Mouse (Mus musculus): ENCODE results near the gene Trp53rka. TPM values are rescaled to one million over a fixed set of nuclear protein-coding genes. Genes with fewer than 3 reads are reported as not detected.
"Not testable (repeated sequence)": the region's sequence is repeated elsewhere in the genome, so short reads cannot be mapped to it uniquely, and the experiment has no call there.

Trp53rka gene
- total RNA-seq (2017), result 8.0 and 13.8 TPM in 2 replicates

DNA sequence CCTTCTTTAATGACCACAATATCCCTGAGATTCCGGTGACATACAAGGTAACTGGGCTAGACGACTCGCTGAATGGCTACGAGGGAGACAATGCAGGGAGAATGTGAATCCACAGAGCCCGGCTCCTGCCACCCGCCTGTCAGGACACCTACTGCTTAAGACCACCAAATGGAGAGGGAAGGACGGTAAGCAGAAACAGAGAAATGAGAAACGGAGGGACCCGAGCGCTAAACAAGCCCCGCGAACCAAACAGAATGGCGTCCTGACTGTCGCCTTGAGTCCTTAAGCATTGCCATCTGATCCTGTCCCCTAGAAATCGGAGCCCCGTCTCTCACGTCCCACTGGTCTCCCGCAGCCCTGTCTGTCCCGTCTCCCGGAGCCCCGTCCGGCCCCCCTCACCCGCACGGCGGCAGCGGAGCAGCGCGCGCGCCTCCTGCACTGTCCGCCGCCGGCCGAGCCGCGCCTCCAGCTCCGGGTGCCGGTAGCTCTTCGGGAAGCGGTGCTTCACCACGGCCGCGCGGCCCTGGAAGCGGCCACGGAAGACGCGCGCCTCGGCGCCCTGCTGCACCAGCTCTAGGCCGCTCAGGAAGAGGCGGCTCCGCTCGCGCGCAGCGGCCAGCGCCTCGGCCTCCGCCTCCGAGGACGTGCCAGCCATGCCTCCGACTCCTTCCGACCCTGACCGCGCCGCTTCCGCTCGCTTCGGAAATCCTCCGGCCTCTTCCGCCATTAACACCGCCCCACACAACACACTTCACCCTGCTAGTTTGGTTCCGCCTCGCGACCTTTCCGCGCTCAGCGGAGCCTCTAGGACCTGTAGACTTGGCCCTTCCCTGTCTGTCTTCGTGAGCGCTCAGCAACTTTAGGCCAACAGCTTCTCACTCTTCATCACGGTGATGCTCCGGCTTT lies at the start of gene Trp53rka:
Gene Trp53rka (minus strand): TSS at position 677 of the 906 bp plus-strand sequence.
- ATAC-seq (replicated peaks in 1 of 2; ENCODE audit: insufficient read depth in 1 of 2, low FRiP score in 2 of 2, low TSS enrichment in 1 of 2, low read depth in 1 of 2, poor library complexity in 2 of 2, severe bottlenecking in 2 of 2), result peak; percentile 84 to 91

DNA sequence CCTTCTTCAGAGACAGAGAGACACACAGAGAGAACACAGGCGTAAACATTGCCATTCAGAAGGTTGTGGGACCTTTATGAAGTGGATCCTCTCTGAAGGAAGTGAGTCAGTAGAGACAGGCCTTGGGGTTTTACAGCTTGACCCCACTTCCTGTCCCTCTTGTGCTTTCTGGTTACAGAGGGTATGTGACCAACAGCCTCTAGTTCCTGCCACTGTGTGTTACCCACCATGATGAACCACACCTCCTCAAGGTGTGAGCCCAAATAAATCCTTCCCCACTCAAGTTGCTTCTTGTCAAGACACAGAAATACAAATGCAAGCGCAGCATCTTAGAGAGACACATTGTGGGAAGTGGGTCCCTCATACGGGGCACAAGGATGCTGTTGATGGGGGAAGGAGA lies 47.9 kb upstream of the Trp53rka start:
- ATAC-seq (replicated peaks in 1 of 2; ENCODE audit: insufficient read depth in 1 of 2, low FRiP score in 2 of 2, low TSS enrichment in 1 of 2, low read depth in 1 of 2, poor library complexity in 2 of 2, severe bottlenecking in 2 of 2), result no peak

DNA sequence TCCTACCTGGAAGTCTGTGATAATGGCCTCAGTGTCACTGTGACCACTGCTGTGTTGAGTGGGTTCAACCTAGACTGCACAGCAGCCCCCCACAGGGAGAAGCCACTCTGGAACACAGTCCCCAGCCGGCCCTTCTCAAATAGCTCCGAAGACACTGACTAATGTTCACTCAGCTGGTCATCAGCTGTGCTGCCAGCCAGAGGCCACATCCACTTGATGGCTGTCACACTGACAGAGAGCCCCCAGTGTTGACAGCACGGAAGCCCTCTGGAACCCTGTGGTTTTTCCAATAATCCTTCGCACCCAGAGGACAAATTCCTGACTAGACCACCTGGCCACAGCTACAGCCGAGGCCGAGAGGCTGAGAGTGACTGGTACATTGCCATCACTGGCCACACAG lies 40.7 kb upstream of the Trp53rka start:
- no peak for ATAC-seq (replicated peaks in 1 of 2; ENCODE audit: insufficient read depth in 1 of 2, low FRiP score in 2 of 2, low TSS enrichment in 1 of 2, low read depth in 1 of 2, poor library complexity in 2 of 2, severe bottlenecking in 2 of 2)

DNA sequence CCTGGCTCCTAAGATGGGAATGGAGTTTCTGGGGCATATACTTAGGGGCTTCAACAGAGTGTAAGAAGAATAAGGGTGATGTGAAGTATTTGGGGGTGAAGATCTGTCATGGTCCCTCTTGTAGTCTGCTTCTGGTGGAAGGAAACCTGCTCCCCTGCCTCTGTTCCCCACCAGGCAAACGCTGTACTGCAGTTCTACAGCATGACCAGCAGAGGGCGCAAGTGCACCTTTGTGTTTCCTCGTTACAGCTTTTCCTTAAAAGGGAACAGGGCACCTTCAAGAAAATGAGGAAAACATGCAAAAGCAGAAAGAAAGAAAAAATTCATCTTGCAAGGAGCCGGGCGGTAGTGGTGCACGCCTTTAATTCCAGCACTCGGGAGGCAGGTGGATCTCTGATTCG lies 36.0 kb upstream of the Trp53rka start:
- 0 out of 4 replicates have a peak, but pooled peaks have one; percentile 30 to 57 for ATAC-seq (replicated peaks in 1 of 2; ENCODE audit: insufficient read depth in 1 of 2, low FRiP score in 2 of 2, low TSS enrichment in 1 of 2, low read depth in 1 of 2, poor library complexity in 2 of 2, severe bottlenecking in 2 of 2)

DNA sequence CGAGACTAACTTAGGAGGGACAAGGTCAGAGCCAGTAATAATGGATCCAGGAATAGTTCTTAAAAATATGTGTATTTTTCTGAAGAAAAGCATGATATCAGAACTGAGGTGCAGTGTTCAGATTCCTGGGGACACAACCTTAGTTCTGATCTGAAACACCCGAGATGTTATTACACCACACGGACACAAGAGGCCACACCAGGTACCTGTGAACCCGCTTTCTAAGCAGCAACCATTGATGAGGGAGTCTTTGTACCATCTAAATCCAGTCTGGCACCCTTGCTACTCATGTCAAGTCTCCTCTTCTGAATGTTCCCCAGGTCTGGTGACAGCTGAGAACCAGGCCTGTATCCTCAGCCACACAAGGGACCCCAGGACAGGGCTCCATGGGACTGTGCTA lies 32.5 kb upstream of the Trp53rka start:
- no peak for ATAC-seq (replicated peaks in 1 of 2; ENCODE audit: insufficient read depth in 1 of 2, low FRiP score in 2 of 2, low TSS enrichment in 1 of 2, low read depth in 1 of 2, poor library complexity in 2 of 2, severe bottlenecking in 2 of 2)

DNA sequence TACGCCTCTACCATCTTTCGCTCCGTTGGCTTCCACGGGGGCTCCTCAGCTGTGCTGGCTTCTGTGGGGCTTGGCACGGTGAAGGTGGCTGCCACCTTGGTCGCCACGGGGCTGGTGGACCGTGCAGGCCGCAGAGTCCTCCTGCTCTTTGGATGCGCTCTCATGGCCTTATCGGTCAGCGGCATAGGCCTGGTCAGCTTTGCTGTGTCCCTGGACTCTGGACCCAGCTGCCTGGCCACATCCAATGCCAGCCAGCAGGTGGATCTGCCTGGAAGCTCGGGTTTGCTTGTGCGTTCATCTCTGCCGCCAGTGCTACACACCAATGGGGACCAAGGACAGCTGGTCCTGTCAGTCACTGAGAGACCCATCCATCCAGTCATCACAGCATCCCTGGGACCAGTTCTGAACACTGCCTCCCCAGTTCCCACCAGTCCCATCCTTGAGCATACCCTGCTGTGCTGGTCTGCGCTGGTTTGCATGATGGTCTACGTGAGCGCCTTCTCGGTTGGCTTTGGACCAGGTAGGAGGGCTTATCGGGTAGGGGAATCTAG lies 22.1 kb upstream of the Trp53rka start:
- no peak for ATAC-seq (replicated peaks in 1 of 2; ENCODE audit: insufficient read depth in 1 of 2, low FRiP score in 2 of 2, low TSS enrichment in 1 of 2, low read depth in 1 of 2, poor library complexity in 2 of 2, severe bottlenecking in 2 of 2)

DNA sequence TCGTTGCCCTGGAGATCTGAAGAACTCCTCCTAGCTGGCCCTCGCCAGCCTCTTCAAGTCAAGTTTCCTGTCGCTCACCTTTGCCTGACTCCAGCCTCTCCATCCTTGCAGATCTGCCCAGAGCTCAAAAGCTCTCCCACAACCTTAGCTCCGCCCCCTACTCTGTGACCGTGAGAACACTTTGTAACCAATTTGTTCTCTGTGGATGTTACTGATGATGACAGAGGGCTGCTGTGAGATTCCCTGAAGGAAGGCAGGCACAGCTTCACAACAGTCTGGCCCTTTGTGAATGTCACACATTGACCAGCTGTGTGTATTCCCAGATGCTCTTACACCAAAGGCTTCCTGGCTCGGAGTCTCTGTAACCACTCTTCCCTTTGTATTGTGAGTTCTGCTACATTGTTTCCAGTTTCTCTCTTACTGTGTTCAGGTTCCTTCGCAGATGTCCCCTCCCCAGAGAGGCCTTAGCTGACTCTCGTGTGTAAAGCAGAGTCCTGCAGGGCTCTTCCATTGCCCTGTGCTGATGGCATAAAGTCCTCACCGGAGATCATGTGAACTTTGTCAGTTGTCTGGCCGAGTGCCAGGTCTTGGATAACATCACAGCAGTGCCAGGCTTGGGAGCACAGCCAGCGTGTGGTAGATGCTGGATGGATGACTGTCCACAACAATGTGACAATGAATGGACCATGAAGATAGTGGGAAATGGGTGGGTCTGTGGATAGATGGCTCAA lies 19.9 kb upstream of the Trp53rka start:
- ATAC-seq (replicated peaks in 1 of 2; ENCODE audit: insufficient read depth in 1 of 2, low FRiP score in 2 of 2, low TSS enrichment in 1 of 2, low read depth in 1 of 2, poor library complexity in 2 of 2, severe bottlenecking in 2 of 2), result no peak

DNA sequence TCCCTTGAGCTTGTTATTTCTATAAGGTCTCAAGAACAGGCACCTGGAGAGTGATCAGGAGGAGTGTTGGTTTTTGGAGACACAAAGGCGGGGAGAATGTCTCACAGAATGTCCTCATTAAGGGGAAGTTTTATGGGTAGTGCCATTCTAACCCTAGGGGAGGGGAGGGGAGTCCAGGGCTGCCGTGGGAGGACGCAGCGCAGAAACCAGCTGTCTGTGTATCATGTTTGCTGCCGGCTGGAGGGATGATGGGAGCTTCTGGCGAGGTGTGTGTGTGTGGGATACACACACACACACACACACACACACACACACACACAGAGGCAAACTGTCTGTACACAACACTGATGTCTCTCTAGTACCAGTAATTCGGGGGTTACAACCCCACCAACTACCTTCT lies 19.3 kb upstream of the Trp53rka start:
- no peak for ATAC-seq (replicated peaks in 1 of 2; ENCODE audit: insufficient read depth in 1 of 2, low FRiP score in 2 of 2, low TSS enrichment in 1 of 2, low read depth in 1 of 2, poor library complexity in 2 of 2, severe bottlenecking in 2 of 2)

DNA sequence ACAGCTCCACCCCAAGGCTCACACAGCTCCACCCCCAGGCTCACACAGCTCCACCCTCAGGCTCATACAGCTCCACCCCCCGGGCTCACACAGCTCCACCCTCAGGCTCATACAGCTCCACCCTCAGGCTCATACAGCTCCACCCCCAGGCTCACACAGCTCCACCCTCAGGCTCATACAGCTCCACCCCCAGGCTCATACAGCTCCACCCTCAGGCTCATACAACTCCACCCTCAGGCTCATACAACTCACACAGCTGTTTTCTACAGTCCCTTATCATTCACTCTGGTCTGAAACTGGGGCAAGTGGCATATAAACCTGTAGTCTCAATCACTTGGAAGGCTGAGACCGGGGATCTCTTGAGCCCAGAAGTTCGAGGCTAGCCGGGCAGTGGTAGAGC lies 18.4 kb upstream of the Trp53rka start:
- ATAC-seq (replicated peaks in 1 of 2; ENCODE audit: insufficient read depth in 1 of 2, low FRiP score in 2 of 2, low TSS enrichment in 1 of 2, low read depth in 1 of 2, poor library complexity in 2 of 2, severe bottlenecking in 2 of 2), result not testable (repeated sequence)

DNA sequence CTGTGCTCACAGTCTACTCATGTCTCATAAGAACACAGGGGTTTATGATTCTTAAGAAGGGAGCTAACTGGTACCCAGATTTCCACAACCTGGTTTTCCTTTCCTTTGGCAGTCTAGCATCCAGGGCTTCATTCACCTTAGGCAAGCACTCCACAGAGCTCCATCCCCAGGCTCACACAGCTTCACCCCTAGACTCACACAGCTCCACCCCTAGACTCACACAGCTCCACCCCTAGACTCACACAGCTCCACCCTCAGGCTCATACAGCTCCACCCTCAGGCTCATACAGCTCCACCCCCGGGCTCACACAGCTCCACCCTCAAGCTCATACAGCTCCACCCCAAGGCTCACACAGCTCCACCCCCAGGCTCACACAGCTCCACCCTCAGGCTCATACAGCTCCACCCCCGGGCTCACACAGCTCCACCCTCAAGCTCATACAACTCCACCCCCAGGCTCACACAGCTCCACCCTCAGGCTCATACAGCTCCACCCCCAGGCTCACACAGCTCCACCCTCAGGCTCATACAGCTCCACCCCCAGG lies 17.9 kb upstream of the Trp53rka start:
- not testable (repeated sequence) for ATAC-seq (replicated peaks in 1 of 2; ENCODE audit: insufficient read depth in 1 of 2, low FRiP score in 2 of 2, low TSS enrichment in 1 of 2, low read depth in 1 of 2, poor library complexity in 2 of 2, severe bottlenecking in 2 of 2)

DNA sequence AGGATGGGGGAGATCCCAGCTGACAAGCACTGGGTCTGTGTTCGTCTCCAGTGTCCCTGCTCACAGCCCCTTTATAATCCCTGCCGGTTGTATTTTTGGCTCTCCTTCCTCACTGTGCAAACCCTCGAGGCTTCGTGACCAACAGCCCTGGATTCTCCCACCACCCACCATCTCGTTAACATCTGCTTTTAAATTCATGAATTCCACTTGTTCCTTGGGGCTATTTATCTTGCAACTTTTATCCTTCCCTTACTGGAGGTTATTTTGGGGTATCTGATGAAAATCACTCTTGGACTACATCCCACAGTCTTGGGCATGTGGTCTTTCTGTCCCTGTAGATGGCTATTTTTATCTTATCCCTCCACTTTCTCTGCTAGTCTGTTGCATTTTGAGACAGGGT lies 17.3 kb upstream of the Trp53rka start:
- no peak for ATAC-seq (replicated peaks in 1 of 2; ENCODE audit: insufficient read depth in 1 of 2, low FRiP score in 2 of 2, low TSS enrichment in 1 of 2, low read depth in 1 of 2, poor library complexity in 2 of 2, severe bottlenecking in 2 of 2)

DNA sequence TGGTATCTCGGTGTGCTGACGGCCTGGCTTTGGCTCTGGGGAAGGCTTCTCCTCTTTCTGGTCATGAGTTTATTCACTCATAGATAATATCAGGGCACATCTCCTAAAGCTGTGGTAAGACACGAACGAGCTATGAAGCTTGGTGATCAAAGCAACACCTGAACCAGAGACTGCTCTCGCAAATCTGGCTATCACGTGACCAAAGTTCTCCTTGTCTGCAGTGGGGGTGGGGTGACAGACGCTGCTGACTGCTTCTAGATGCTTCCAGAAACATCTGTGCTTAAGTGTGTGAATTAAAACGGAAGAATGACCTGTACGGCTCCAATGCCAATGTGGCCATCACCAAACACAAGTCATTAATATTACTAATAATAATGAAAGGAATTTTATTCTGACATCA lies 16.6 kb upstream of the Trp53rka start:
- no peak for ATAC-seq (replicated peaks in 1 of 2; ENCODE audit: insufficient read depth in 1 of 2, low FRiP score in 2 of 2, low TSS enrichment in 1 of 2, low read depth in 1 of 2, poor library complexity in 2 of 2, severe bottlenecking in 2 of 2)

DNA sequence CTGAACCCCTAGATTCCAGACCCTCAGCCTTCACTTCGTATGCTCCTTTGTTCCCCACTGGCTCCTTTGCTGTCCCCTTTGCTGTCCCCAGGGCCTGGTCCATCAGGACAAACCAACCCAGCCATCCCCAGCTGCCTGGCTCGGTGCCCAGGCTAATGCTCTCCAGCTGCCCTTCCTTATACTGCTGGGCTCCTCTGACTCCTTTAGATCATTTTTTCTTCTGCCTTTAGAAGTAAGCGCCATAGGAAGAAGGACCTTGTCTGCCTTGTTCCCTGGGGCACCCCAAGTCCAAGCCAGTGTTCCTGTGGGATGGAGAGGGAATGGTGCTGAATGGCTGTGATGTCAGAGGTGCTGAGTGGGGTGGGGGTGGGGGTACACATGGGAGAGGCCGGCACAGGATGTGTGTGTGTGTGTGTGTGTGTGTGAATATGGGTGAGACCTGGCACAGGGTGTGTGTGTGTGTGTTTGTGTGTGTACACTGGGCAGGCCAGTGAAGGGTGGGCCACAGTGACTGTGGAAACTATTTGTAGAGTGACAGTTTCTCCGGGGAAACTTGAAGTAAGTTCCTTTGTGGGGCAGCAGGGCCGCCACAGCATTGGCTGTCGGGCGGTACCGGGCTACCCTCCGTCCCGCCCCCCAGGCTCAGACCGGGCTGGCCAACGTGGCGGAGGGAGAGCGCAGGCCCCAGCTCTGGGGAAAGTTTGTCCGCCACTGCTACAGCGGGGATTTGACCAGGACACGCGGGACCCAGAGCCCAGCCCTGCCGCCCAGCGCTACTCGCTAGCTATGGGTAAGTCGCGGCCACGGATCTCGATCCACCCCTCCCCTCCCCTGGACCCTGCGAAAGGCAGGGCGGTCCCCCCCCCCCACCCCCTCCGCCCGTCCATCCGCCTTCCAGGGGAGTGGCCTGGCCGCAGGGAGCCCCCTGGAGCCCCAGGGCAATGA lies 10.4 kb upstream of the Trp53rka start, which contains the start of gene Slc2a10:
Gene Slc2a10 (plus strand): TSS at position 529 of the 945 bp plus-strand sequence.
- peak; percentile 55 to 66 for ATAC-seq (replicated peaks in 1 of 2; ENCODE audit: insufficient read depth in 1 of 2, low FRiP score in 2 of 2, low TSS enrichment in 1 of 2, low read depth in 1 of 2, poor library complexity in 2 of 2, severe bottlenecking in 2 of 2)

DNA sequence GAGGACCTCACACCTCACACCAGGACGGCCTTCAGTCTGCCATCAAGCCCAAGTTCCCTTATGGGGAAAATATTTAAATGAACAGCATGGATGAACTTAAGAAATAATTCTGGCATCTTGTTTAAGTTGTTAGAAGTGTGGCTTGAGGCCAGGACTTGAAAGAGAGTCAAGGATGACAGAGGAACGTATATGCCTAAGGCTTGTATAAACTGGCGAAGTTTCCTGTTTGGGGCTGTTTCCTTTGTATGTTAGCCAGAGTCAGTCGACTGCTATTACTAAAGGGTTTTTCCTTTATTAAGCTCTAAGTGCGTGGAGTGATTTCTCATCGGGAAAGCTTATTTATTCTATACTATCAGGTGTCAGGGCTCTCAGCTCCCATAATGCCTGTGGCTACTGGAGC lies 5.7 kb upstream of the Trp53rka start:
- no peak for ATAC-seq (replicated peaks in 1 of 2; ENCODE audit: insufficient read depth in 1 of 2, low FRiP score in 2 of 2, low TSS enrichment in 1 of 2, low read depth in 1 of 2, poor library complexity in 2 of 2, severe bottlenecking in 2 of 2)

DNA sequence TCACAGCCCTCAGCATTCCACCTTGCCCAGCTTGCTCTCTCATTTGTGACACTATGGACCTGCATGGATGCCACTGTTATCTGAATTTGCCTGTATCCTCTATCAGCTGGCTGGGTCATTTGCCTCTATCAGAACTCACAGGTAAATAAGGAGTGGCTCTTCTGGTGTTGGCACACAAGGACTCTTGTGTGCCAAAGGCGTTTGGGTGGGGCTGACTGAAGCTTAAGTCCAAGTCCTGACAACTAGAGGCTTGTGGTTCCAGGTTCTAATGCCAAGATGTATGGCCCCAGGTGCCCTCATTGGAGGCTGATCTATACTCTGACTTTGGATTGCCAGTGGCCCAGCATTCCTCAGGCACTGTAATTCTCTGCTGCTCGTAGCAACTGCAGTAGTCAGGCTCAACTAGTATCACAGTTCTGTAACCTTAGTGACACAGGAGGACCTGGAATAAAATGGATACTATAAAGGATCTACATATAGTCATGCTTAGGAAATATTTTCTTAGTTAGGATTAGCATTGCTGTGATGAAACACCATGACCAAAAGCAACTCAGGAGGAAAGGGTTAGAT lies 4.7 kb upstream of the Trp53rka start:
- ATAC-seq (replicated peaks in 1 of 2; ENCODE audit: insufficient read depth in 1 of 2, low FRiP score in 2 of 2, low TSS enrichment in 1 of 2, low read depth in 1 of 2, poor library complexity in 2 of 2, severe bottlenecking in 2 of 2), result no peak

DNA sequence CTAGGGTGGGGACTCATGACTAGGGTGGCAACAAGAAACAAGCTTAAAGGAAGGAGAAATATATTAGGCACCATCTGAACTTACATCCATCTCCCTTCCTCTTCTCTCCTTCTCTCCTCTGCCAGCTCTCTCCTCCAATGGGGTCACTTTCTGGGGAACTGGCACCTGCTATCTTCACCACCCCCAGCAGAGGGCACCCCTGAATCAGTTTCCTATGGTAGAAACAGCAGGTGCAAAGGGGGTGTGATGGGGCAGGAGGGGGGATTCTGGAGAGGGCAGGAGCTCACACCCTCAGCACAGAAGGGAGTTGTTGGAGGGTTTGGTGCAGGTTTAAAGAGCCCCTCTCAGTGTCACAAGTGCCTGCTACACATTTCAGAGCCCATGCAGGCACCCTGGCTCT lies 3.1 kb upstream of the Trp53rka start:
- peak in 1 of 2 experiments; percentile 52; a peak in 2 of 4 replicates for ATAC-seq (replicated peaks in 1 of 2; ENCODE audit: insufficient read depth in 1 of 2, low FRiP score in 2 of 2, low TSS enrichment in 1 of 2, low read depth in 1 of 2, poor library complexity in 2 of 2, severe bottlenecking in 2 of 2)
